Mouse (Mus musculus) liver, adult 2 months (tissue): ENCODE results near the gene Zfp39.

Experiments used
- CTCF ChIP-seq: fragments of 200-500 bp; IDR thresholded peaks from 2 replicates; pipeline ENCODE4 v1.5.1; 2011; ENCODE audit warnings: low read depth, low read length, control low read depth
- POLR2A ChIP-seq: fragments of 200-500 bp; IDR thresholded peaks from 2 replicates; pipeline ENCODE4 v1.6.1; 2011; ENCODE audit warnings: low read length, control low read depth; ENCODE audit not compliant: insufficient read depth; ENCODE audit errors: extremely low read depth

DNA sequence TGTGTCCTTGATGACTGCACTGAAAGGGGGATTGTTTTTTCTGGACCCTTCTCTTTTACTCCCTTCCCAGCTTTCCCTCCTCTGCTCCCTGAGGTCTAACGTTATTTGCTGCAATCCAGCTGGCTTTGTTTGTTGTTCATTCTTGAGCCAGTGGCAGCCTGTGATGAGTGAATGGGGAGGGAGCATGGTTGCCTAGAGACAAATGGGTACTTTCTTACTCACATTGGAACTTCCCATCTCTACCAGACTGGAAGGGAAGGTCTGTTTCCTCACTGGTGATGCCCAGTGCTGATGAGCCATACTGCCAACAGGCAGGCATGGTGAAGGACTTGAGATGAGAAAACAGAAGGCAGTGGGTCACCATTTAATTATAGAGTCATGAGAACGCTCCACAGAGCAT, 54.3 kb downstream of the Zfp39 start:
- TF ChIP-seq POLR2A (no peak), CTCF (no peak)
